Mouse (Mus musculus) lung, postnatal 0 days (tissue): ENCODE measurements around the gene Rgs7. TPM values are rescaled to one million over a fixed set of nuclear protein-coding genes. Genes with fewer than 3 reads are reported as not detected.

Experiments used
- ATAC-seq: fragments of 200-750 bp; cut with Nextera tagmentation; 2 replicates; pipeline ENCODE4 v1.8.0; 2017; ENCODE audit warnings: moderate library complexity
- DNase-seq: peaks from one replicate; pipeline ENCODE4 v3.0.0-alpha.2; 2016; ENCODE audit warnings: low spot score
- H3K27ac ChIP-seq: fragments of 300-500 bp; sonication (generic); 2 replicates; pipeline ENCODE4 v1.5.1; 2014; ENCODE audit warnings: antibody characterized with exemption, mild to moderate bottlenecking, low read length, mixed read lengths
- H3K27me3 ChIP-seq: fragments of 300-500 bp; sonication (generic); replicated peaks from 2 replicates; pipeline ENCODE4 v1.6.1; 2014; ENCODE audit warnings: low read length, mixed read lengths; ENCODE audit not compliant: insufficient read depth
- H3K36me3 ChIP-seq: fragments of 300-500 bp; sonication (generic); 2 replicates; pipeline ENCODE4 v1.6.1; 2014; ENCODE audit warnings: low read length, mixed read lengths; ENCODE audit not compliant: insufficient read depth
- H3K4me1 ChIP-seq: fragments of 300-500 bp; sonication (generic); 2 replicates; pipeline ENCODE4 v1.6.1; 2014; ENCODE audit warnings: antibody characterized with exemption, low read depth, low read length, mixed read lengths; ENCODE audit not compliant: insufficient read depth
- H3K4me2 ChIP-seq: fragments of 300-500 bp; sonication (generic); replicated peaks from 2 replicates; pipeline ENCODE4 v1.6.1; 2014; ENCODE audit warnings: low read depth, mild to moderate bottlenecking, low read length, moderate library complexity, mixed read lengths
- H3K4me3 ChIP-seq: fragments of 300-500 bp; sonication (generic); 2 replicates; pipeline ENCODE4 v1.5.1; 2014; ENCODE audit warnings: low read depth, low read length
- H3K9ac ChIP-seq: fragments of 300-500 bp; sonication (generic); replicated peaks from 2 replicates; pipeline ENCODE4 v1.6.1; 2014; ENCODE audit warnings: low read depth, mild to moderate bottlenecking
- H3K9me3 ChIP-seq: fragments of 300-500 bp; sonication (generic); 2 replicates; pipeline ENCODE4 v1.6.1; 2016; ENCODE audit warnings: low read length, mixed read lengths
- CTCF ChIP-seq: IDR thresholded peaks from 2 replicates; pipeline ENCODE4 v1.5.1; 2016; ENCODE audit warnings: antibody characterized with exemption, mild to moderate bottlenecking
- EP300 ChIP-seq: IDR thresholded peaks from 2 replicates; pipeline ENCODE4 v1.6.1; 2016; ENCODE audit warnings: antibody characterized with exemption, mild to moderate bottlenecking, control low read depth
- WGBS: fragments of 180-500 bp; shearing (Covaris S2); extraction: QIAGEN DNeasy Blood & Tissue Kit; methylation state at CpG from one replicate; pipeline ENCODE4 v1.1.7; 2014; 5-methylcytosine and 5-hydroxymethylcytosine counted together
- polyA plus RNA-seq: library from polyadenylated mRNA; unstranded; fragments of >200 nt; fragmentation: Nextera tagmentation; extraction: Ambion mirVana; gene quantifications from 2 replicates; pipeline ENCODE4 v1.2.1, GENCODE M21; 2015

Gene Rgs7
- polyA plus RNA-seq, 1 experiment from 2014 or later, result 0.20 TPM

DNA sequence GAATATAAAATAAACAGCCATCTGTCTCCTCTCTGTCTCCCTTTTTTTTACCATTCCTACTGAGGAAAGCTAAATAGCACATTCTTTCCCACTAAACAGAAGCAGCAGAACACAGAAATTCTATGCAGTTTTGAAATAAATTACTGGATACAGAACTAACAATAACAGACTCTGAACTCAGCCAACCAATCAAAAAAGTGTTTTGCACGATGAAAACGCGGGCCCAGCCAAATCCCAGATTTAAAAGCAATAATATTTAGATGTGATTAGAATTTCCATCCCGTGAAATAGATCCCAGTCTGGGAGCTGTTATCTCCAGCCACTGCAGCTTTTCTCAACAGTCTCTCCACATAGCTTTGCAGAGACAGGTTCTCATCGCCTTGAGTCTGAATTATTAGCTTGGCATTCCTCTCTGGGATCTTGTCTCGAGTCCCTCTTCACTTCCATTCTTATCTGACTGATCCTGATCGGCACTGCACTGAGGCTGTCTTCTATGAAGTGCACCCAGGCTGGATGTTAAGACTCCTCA, 466.5 kb downstream of the Rgs7 start:
- Histone ChIP-seq H3K4me3 (no peak overlapping the region), H3K9ac (no peak overlapping the region), H3K9me3 (no peaks in the 10 kb centered on the region), H3K36me3 (no peaks in the 10 kb centered on the region), H3K4me1 (no peaks in the 10 kb centered on the region), H3K27ac (no peak overlapping the region), H3K4me2 (no peak overlapping the region), H3K27me3 (no peaks in the 10 kb centered on the region)
- ATAC-seq, result no peak
- DNase-seq, result no peak
- TF ChIP-seq EP300, result no peak
- TF ChIP-seq CTCF, result no peak
- WGBS, result 35% methylated on average over 7 of the region's 7 CpGs

GRCm38 (mm10) chr1:175024136-175024535, 468.2 kb downstream of the Rgs7 start:
- Histone ChIP-seq H3K4me1 (no peaks in the 10 kb centered on the region), H3K9me3 (no peaks in the 10 kb centered on the region), H3K27ac (no peak overlapping the region), H3K27me3 (no peaks in the 10 kb centered on the region), H3K4me3 (no peak overlapping the region), H3K36me3 (no peaks in the 10 kb centered on the region), H3K9ac (no peak overlapping the region), H3K4me2 (no peak overlapping the region)
- DNase-seq (no peak), ATAC-seq (no peak)
- TF ChIP-seq CTCF (no peak), EP300 (no peak)
- 85% methylated on average over 1 of the region's 1 CpGs for WGBS

Other genes with a start within 250 kb of the Rgs7 start
- gene Kmo, start 127.9 kb upstream of the Rgs7 start, polyA plus RNA-seq, result 0.12 and 0.21 TPM in 2 replicates
- 67.2 and 69.0 TPM in 2 replicates for gene Fh1, start 133.1 kb upstream of the Rgs7 start, polyA plus RNA-seq
- 2.2 and 3.5 TPM in 2 replicates for gene Opn3, start 200.3 kb upstream of the Rgs7 start, polyA plus RNA-seq
- gene Chml, start 200.4 kb upstream of the Rgs7 start, polyA plus RNA-seq, result 1.2 and 1.7 TPM in 2 replicates
- not detected in 2 replicates for gene Wdr64, start 206.1 kb upstream of the Rgs7 start, polyA plus RNA-seq